Mouse (Mus musculus): ENCODE results near the gene Hexb.

Hexb gene

GRCm38 (mm10) chr13:97224341-97224982, 26.3 kb upstream of the Hexb start:
- no peak for DNase-seq (ENCODE audit: low spot score in 2 of 2)

- DNase-seq (ENCODE audit: low spot score in 2 of 2) = no peak
Observed at GRCm38 (mm10) chr13:97223856-97224255, 25.7 kb upstream of the Hexb start.

- no peak for DNase-seq (ENCODE audit: low spot score in 2 of 2)
Observed at GRCm38 (mm10) chr13:97220022-97220421, 21.9 kb upstream of the Hexb start.

- DNase-seq (ENCODE audit: low spot score in 2 of 2) = no peak
Observed at GRCm38 (mm10) chr13:97216196-97216595, 18.0 kb upstream of the Hexb start.

GRCm38 (mm10) chr13:97215563-97215962, 17.4 kb upstream of the Hexb start:
- DNase-seq (ENCODE audit: low spot score in 2 of 2) = no peak

GRCm38 (mm10) chr13:97214583-97215268, 16.6 kb upstream of the Hexb start:
- no peak for DNase-seq (ENCODE audit: low spot score in 2 of 2)

GRCm38 (mm10) chr13:97208500-97209010, 10.4 kb upstream of the Hexb start:
- no peak for DNase-seq (ENCODE audit: low spot score in 2 of 2)

- DNase-seq (ENCODE audit: low spot score in 2 of 2) = no peak
Observed at GRCm38 (mm10) chr13:97208112-97208478, 9.9 kb upstream of the Hexb start.

- no peak for DNase-seq (ENCODE audit: low spot score in 2 of 2)
Observed at GRCm38 (mm10) chr13:97207472-97208111, 9.4 kb upstream of the Hexb start.

GRCm38 (mm10) chr13:97206046-97206445, 7.9 kb upstream of the Hexb start:
- DNase-seq (ENCODE audit: low spot score in 2 of 2) = no peak

GRCm38 (mm10) chr13:97205052-97205701, 7.0 kb upstream of the Hexb start:
- peak; percentile 92 to 93 for DNase-seq (ENCODE audit: low spot score in 2 of 2)

GRCm38 (mm10) chr13:97201896-97202295, 3.7 kb upstream of the Hexb start:
- DNase-seq (ENCODE audit: low spot score in 2 of 2) = no peak

GRCm38 (mm10) chr13:97201076-97201475, 2.9 kb upstream of the Hexb start:
- no peak for DNase-seq (ENCODE audit: low spot score in 2 of 2)

- DNase-seq (ENCODE audit: low spot score in 2 of 2) = no peak
Observed at GRCm38 (mm10) chr13:97199123-97199522, 966 bp upstream of the Hexb start.

GRCm38 (mm10) chr13:97196925-97197218, 1.3 kb downstream of the Hexb start:
- DNase-seq (ENCODE audit: low spot score in 2 of 2) = no peak

- no peak for DNase-seq (ENCODE audit: low spot score in 2 of 2)
Observed at GRCm38 (mm10) chr13:97196186-97196924, 1.8 kb downstream of the Hexb start.

- DNase-seq (ENCODE audit: low spot score in 2 of 2) = peak; percentile 88 to 89
Observed at GRCm38 (mm10) chr13:97193420-97193819, 4.7 kb downstream of the Hexb start.

- no peak for DNase-seq (ENCODE audit: low spot score in 2 of 2)
Observed at GRCm38 (mm10) chr13:97192649-97193048, 5.5 kb downstream of the Hexb start.

- no peak for DNase-seq (ENCODE audit: low spot score in 2 of 2)
Observed at GRCm38 (mm10) chr13:97187693-97188092, 10.5 kb downstream of the Hexb start.

GRCm38 (mm10) chr13:97186346-97186745, 11.8 kb downstream of the Hexb start:
- no peak for DNase-seq (ENCODE audit: low spot score in 2 of 2)

GRCm38 (mm10) chr13:97184656-97185055, 13.5 kb downstream of the Hexb start:
- no peak for DNase-seq (ENCODE audit: low spot score in 2 of 2)

- DNase-seq (ENCODE audit: low spot score in 2 of 2) = no peak
Observed at GRCm38 (mm10) chr13:97184168-97184567, 14.0 kb downstream of the Hexb start.

Data from right cerebral cortex, postnatal 10 days (tissue).